Mouse (Mus musculus) T-helper 2 cell (primary cell): ENCODE measurements around the gene Slc24a3.

Source experiments
- in situ Hi-C: fragments of 300-600 bp; cut with MboI, MseI; formaldehyde crosslinking; loops from one replicate; pipeline ENCODE4 v1.15.1; 2025; ENCODE audit warnings: high pct_unique_total_duplicates

The Slc24a3 gene

DNA sequence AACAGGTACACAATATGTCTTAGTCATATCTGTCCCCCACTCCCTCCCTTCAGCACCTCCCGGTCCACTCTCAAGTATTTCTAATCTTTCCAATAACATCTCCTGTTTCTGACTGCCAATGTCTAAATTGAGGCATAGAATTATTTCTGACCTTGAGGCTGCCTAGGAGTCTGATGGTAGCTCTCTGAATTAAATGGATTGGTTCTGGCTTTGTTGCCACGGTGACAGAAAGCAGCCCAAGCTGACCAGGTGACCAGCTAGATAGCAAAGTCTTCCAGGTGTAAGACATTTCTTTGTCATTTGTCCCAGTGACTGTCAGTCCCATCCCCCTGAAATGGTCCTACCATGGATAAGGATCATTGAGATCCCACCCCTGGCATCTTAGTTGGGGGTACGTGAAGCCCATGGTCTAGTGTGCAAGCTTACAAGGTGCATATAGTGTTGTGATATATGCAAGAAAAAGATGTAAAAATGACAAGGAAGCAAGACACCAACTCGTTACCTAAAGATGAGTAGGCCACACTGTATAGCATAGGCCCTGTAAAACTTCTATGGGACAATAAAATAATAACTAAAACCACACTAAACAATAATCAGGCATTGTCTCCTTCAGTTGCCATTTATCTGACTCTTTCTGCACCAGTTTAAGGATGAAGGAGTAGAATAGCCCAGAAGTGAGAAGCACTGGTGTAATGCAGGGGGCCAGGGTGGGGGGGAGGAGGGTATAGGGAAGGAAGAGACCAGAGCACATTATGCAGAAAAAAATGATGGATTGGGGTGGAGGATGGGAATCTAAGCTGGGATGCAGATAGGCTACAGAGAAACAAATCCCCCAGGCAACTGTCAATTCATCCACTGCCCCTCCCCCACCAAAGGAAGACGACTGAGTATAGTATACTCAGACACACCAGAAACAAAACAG, 253.7 kb downstream of the Slc24a3 start:
- in situ Hi-C loops: no loop called here

DNA sequence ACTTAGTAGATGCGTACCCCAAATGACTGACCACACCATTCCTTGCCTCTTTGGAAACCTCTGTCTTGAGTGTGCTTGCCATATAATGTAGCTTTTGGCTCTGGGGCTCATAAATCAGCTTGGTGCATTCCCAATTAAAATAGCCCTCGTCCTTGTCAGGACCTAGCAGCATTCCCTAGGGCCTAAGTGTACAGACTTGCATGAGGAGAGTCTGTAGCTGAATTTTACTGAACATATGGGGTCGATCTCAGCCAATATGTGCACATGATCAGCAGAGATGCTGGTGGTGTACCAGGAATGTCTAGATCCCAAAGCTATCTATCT, 254.3 kb downstream of the Slc24a3 start:
- in situ Hi-C loops: no loop called here

DNA sequence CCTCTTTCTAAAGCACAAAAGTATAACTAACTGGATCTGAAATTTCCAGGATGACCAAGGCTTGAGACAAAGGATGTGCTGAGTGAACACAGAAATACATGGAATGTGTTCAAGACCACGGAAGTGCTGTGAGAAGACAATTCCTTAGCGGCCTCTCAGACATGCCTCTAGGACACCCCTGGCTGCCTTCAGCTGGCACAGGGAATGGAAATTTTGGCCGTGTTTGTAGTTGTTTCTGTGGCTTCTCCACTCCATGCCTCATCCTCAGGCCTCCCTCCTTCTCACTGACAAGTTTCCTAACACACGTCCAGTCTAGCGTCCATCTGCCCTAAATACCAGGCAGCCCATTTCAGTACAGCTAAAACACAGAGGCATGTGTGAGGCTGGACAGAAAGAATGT, 262.4 kb downstream of the Slc24a3 start:
- in situ Hi-C loops: no loop called here

DNA sequence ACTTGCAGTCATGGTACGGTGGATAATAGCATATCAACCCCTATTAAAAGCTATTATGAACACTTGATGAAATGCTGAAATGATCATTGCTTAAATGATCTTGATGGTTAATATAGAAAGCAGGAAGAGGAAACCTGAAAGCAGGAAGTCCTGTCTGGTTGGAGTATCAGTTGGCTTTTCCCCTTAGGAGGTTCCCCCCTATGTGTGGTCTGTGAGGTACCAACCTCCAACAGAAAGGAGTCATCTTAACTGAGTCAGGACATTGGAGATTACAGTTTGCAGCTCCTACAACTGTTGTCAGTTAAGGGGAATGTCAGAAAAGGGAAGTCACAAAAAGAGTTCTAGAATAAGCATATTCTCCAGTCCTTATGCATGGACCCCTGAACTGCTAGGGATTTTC, 266.5 kb downstream of the Slc24a3 start:
- in situ Hi-C loops: no loop called here

DNA sequence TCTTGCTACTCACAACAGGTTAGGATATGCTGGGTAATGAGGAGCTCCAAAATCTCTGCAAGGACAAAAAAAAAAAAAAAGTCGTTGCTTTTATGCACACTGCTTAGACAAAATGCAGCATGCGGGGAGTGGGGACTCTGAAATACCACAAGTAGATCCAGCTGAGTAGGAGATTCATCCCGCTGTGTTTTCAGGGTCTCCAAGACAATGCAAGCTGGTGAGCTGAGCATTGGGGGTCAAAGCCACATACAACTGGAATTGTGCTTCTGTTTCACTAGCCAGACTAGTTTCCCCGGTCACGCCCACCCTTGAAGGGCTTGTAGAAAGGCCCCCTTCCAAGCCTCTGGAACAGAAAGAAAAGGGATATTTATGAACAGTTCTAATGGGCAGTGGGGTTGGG, 270.8 kb downstream of the Slc24a3 start:
- in situ Hi-C loops: no loop called here

DNA sequence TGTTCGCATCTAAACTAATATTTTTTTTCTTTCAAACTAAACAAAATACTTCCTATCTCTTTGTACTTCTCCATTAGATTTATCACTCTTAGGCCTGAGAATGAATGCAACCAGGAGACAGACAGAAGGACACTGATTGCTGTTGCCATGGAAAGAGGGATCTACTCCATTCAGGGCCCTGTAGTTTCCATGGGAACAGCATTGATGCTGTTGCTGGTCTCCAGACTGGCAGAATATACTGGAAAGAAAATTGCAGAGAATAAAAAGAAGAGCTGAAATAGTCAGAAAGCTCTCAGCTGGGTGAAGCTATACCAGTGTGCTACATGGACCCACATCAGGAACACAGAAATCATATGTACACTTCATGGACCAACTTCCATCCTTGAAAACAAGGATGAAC, 272.2 kb downstream of the Slc24a3 start:
- in situ Hi-C loops: no loop called here

DNA sequence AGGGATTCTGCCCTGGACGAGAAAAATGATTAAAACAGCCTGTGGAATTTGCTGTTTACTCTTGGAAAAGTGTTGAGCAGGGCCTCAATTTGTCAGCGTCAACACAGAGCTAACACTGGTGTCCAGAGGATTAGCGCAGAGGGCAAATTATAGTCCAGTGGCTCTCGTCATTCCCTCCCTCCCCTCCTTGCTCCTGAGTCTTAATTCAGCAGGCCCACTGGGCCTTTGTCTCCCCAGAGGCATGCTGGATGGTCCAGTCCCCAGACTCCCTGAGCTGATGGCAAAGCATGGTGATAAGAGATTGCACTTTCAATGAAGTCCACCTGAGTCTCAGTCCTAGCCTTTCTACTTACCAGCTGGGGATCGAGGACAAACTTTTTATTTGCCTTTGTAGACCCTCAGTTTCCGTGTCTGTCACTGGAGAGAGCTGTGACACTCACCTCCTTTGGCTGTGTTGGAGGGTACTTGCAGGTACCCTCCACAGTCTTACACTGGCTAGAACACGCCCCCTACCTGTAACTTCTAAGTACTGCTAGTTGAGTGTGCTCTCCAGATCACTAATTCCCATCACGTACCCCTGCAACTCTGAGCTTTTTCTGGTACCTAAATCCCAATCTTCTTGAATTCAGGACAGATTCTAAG, 289.7 kb downstream of the Slc24a3 start:
- in situ Hi-C loops: no loop called here

DNA sequence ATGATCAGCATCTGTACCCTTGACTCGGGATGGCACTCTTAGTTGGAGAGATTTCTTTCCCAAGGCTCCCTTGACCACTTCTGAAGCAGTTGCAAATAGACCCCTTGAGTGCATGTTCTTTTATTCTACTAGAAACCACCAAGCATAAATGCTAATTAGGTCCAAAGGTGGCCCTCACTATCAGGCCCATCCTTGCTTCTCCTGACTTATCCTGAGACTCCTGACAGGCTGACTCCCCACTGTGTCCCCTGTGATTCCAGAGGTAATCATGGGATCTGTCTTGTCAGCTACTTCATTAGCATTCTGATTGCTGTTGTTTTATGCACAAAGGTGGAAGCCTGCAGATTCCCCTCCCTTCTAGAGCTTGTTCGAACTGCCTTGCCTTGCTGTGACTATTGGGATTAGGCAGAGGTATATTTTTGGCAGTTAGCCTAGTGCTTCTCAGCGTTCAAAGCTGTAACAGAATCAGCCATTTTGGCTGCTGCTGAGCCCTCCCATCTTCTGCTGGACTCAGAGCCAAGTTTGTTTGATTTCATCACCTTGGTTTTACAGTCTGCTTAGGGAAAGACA, 293.4 kb downstream of the Slc24a3 start:
- in situ Hi-C loops: no loop called here

DNA sequence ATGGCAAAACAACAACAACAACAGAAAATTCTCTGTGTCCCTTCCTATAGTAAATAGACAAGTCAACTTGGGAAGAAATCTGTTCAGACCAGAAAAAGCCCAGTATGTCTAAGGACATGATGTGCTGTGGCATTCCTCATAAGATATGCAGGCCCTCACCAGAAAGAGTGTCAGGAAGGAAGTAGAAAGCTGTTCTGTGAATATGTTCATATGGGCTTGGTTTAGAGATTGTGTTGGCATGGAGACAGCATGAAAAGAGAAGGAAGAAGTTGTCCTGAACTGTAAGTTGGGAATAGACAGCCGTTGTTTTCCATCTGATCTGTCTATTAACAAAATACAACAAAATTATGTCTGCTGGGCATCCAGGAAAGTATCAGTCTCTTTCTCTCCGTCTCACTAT, 294.7 kb downstream of the Slc24a3 start:
- in situ Hi-C loops: no loop called here

DNA sequence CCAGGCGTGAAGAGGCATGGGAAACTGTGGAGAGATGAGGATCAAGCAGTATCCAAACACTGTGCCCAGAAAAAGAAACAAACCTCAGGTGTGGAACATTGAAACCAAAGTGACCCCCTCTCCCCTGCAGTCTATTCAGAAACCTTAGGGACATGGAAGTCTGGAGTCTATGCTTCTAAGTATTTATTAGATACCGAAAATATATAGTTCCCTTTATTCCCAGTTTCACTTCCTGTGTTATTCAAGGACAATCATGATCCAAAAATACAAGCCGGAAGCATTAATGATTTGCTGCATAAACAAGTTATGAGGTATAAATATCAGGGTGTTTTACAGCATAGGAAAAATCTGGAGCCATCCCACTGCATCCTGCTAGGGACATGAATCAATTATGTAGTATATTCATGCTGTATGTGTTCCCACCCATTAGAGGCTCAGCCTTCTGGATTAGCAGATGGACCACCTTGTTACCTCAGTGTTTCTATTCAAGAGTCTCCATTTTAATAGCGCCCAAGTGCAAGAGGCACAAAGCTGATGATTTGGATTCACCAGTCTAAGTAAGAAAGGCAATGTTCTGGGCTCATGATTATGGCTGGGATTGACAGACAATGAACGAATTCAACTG, 301.3 kb downstream of the Slc24a3 start:
- in situ Hi-C loops: no loop called here

DNA sequence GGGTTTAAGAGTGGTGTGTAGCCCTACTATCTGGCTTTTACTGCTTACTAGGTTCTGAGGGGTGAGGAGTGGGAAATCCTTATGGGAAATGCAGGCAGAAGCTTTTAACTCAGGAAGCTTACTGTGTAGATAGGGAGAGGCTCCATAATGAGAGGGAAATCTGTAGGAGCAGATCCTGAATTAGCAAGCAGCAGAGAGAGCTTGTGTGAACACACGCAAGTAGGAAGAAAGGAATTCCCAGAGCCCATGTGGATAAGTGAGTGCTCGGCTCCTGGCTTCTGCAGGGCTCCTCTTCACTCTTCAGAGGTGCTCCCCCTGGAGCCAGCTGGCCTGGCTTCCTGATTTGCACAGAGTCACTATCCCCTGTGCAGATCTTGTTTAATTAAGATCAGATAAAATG, 309.9 kb downstream of the Slc24a3 start:
- in situ Hi-C loops: no loop called here

DNA sequence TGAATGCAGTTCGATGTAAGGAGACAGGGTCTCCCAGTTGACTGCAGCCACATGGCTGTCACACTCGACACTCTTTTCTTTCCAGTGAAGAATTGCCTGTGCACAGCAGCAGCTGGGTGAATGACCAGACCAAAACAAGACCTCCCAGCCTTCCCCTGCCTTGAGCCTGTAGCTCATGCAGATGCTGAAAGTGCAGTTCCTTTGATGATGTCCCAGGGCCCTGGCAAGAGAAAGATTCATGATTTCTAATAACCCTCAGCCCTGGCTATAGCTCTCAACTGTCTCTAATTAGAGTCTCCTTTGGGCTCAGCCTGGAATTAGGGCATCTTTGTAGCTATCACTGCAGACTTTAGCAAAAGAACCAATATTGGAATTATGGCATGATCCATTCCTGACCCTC, 312.1 kb downstream of the Slc24a3 start:
- in situ Hi-C loops: no loop called here

DNA sequence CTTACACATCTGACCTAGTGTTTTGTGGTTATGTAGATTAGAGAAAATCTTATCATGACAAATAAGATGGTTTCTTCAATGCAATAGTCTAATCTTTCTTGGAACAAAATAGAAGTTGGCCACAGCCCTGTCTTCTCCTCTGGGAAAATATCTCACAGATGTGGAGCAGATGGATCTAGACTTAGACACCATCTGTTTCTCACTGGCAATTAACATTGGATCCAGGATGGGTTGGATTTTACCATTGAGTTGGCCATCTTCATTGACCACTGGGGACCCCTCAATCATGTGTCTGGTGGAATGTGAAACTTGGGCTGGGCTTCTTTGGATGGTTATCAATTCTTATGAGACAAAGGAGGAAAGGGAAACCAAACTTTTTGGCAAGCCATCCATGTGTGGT, 332.7 kb downstream of the Slc24a3 start:
- in situ Hi-C loops: no loop called here

DNA sequence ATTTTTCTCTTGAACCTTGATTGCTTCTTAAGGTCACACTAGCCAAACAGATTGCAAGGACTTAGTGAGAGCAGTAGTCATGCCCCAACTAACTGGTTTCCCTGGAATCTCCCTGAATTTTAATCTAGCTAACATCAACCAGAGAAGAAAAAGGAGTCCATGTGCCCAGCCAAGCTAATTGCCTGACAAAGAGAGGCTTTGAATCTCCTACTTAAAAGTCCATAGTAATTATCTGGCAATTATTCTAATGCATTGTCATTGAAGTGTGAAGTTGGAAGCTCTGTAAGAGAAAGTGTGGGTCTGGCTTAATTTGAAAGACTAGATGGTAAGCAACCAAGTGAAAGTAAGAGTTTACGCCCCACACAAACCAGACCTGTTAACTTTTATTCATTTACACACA, 333.9 kb downstream of the Slc24a3 start:
- in situ Hi-C loops: no loop called here

DNA sequence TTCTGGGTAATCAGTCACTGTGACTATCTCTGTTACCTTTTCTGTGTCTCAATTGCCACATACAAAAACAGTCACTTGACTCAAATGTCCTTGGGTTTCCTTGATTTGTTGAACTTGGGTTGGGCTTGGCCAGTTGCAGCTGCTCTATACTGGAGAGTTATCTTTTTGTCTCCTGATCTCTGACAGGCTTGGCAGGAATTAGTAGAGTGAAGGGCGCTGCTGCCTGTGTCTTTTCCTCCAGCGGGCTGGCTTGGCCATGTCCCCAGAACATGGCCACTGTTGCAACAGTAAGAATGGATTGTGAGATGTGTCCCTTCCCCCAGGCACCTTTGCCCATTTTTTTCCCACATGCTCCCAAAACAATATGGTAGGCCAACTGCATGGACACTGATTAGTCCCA, 340.1 kb downstream of the Slc24a3 start:
- in situ Hi-C loops: no loop called here

DNA sequence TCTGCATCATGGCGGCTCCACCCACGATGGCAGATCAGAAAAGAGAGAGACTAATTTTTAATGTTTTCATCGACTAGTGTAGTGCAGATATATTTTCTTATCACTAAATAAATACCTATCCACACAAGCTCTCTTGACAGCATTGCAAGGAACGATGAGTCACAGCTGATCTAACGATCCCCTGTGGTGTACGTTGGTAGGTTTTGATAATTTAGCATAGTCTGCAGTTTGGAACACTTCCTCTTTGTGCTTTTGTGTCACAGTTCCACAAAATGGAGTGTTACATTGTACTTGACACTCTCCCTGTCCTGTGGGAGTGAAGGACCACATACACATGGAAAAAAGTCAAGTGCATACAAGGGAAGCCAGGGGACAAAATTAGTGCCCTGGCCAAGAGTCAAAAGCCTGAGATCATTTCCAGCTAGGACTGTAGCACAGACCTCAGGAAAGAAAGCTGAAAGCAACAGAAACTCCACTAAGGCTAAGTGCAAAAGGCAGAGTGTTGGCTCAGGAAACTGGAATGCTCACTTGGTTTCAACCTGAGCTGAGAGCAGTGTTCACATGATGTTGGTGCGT, 343.2 kb downstream of the Slc24a3 start:
- in situ Hi-C loops: loop anchor here (10.0 kb wide), 1 partner anchor 346 kb away; the partner anchor contains the start of gene Slc24a3

DNA sequence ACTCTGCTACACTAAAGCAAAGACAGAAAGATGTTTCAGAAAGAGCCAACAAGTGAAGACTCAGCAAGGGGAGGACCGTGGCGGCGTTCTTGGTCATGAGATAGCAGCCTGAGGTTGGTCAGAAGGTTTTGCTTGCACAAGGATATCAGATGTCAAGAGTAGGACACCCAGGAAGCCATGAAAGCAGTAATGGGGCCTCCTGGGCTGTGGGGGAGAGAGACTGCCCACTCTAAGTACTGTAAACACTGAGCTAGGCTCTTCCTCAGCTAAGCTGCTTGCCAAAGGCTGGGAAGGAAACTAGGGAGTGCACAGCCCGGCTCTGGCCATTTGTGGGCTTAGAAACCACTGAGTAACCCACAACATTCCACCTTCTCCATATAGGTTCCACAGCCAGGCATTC, 348.4 kb downstream of the Slc24a3 start:
- in situ Hi-C loops: loop anchor here (10.0 kb wide), 1 partner anchor 351 kb away; the partner anchor contains the start of gene Slc24a3

DNA sequence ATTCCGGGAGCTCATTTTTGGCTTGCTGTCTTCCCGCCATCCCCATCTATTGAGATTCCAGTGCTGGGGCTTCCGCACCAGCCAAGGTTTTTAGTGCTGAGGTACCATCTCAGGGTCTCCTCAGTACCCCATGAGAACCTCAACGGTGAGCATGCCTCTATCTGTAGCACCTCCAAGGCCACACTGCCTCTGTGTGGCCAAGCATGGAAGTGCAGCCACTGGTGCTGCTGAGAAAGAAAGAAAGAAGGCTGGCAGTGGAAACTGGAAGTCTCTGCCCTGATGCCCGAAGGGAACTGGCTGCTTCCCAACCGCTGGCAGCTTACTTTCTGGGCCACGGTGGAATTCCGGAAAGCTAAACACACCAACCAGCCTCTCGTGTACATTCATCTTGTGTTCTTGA, 349.8 kb downstream of the Slc24a3 start:
- in situ Hi-C loops: loop anchor here (10.0 kb wide), 1 partner anchor 353 kb away; the partner anchor contains the start of gene Slc24a3

DNA sequence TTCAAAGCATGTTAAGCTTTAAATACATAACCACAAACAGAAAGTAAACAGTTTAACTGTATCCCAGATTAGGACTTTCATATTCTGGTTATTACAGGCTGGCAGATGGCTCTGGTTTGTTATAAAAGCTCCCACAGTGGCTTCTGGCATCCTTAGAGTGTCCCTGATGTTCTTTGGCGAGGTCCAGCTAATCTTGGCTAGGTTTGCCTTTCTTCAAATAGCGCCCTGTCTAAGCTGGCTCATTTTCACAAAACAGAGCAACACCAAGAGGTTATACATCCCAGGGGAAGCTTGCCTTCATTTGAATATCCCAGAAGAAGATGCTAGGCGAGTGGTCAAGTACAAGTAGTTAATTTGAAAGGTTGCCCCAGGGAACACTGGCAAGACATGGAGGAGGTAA, 354.5 kb downstream of the Slc24a3 start:
- in situ Hi-C loops: no loop called here

DNA sequence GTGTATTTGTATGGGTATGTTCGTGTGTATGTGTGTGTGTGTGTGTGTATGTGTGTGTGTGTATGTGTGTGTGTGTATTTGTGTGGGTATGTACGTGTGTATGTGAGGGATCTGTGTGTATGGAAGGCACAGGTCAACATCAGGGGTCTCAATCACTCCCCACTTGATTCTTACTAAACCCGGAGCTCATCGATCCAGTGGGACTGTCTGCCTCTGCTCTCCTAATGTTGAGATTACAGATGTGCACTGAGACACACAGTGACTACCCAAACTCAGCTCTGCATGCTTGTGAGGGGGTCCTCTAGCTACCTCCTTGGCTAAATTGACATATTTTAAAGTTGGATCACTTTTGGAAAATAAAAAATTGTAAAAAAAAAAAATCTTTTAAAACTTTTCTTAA, 355.8 kb downstream of the Slc24a3 start:
- in situ Hi-C loops: no loop called here

DNA sequence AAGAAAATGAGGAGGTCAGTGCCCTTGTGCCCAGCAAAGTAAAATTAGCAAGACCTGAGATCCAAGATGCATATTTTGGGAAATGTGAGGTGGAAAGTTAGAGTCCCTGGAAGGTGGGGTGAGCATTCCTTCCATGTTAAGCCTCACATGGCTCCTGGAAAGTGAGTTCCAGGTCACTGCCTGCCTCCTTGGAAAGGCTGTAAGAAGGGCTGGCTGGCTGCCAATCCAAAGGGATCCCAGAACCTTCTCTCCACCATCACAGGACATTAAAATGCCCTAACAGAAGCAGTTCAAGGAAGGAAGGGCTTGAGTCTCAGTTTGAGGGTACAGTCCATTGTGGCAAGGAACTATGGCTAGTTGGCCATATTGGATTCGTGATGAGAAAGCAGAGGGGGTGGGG, 359.6 kb downstream of the Slc24a3 start:
- in situ Hi-C loops: no loop called here

DNA sequence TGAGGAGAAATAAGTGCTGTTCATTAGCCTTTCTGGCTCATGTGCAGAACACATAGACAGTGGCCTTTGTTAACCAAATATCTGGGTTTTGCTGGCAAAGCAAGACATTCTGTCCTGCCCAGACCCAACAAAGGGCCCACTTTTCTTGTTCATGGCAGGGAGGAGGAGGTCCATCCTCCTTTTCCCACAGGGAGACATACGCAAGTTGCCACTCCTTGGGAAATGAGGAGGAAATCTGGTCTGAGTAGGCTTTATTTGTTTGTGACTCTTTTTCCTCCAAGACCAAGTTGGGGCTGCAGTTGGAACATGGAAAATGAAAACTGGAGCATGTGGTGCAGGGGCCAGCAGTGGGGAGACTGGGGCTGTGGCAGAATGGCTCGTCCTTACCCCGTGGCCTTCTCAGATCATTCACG, 363.4 kb downstream of the Slc24a3 start:
- in situ Hi-C loops: no loop called here
